Mouse (Mus musculus): ENCODE measurements around the gene Gm525. TPM values are rescaled to one million over a fixed set of nuclear protein-coding genes. Genes with fewer than 3 reads are reported as not detected.

Gm525 gene
- total and polyA plus RNA-seq, 3 experiments: 0.34 TPM; not detected in 2

GRCm38 (mm10) chr11:89098930-89099329 is 25.3 kb downstream of the Gm525 start:
- Histone ChIP-seq H3K9ac (ENCODE audit: insufficient read depth, low read depth) (no peak overlapping the region), H3K9me3 (replicated peaks; ENCODE audit: low read length) (peaks cover 25% of the 10 kb centered on the region), H3K27me3 (replicated peaks) (no peaks in the 10 kb centered on the region), H3K4me1 (ENCODE audit: control insufficient read depth in 1 of 2, insufficient read depth in 2 of 2) (peaks cover 8 to 55% of the 10 kb centered on the region in 2 experiments; a peak in 3 of 4 replicates), H3K4me3 (replicated peaks in 1 of 3; ENCODE audit: low read depth in 2 of 3, low read length in 2 of 3, poor library complexity in 1 of 3) (no peak overlapping the region), H3K36me3 (replicated peaks in 1 of 2; ENCODE audit: control insufficient read depth in 1 of 2, insufficient read depth in 1 of 2, low read length in 1 of 2) (no peaks in the 10 kb centered on the region), H3K27ac (ENCODE audit: insufficient read depth, low read depth) (no peak overlapping the region), H3K4me2 (ENCODE audit: insufficient read depth, low read depth, poor library complexity, severe bottlenecking) (no peak overlapping the region), H3K79me2 (replicated peaks; ENCODE audit: control insufficient read depth, extremely low read depth, insufficient read depth, poor library complexity, severe bottlenecking) (no peaks in the 10 kb centered on the region)
- no peak for DNase-seq (ENCODE audit: extremely low read depth)
- in situ Hi-C loops (cut with MboI; ENCODE audit: low pct_ligation_motif_present, low pct_unique_long_range_greater_than_20kb, low sequenced_read_pairs) (loop anchor here (5.0 kb wide), 1 partner anchor 203 kb away; the partner anchor contains the start of gene Nog), dilution Hi-C loops (cut with MboI; ENCODE audit: extremely low pct_ligation_motif_present, extremely low pct_unique_long_range_greater_than_20kb, low sequenced_read_pairs) (no loop called here)
- no peak for TF ChIP-seq CTCF (conservative IDR thresholded peaks at IDR 0.05 in 1 of 2, IDR thresholded peaks at IDR 0.05 in 1 of 2; ENCODE audit: low read depth in 2 of 2, low read length in 2 of 2)
- TF ChIP-seq GABPA (IDR thresholded peaks at IDR 0.05; ENCODE audit: insufficient replicate concordance, low read depth, low read length): no peak
- TF ChIP-seq KAT2A (IDR thresholded peaks at IDR 0.05; ENCODE audit: insufficient replicate concordance, low read length): no peak
- TF ChIP-seq E2F4 (IDR thresholded peaks at IDR 0.05; ENCODE audit: insufficient replicate concordance, low read depth, low read length): no peak
- TF ChIP-seq MAX (IDR thresholded peaks at IDR 0.05; ENCODE audit: low read length): no peak
- TF ChIP-seq SIN3A (IDR thresholded peaks at IDR 0.05; ENCODE audit: low read length): no peak

- H3K4me2 ChIP-seq (ENCODE audit: insufficient read depth, low read depth, poor library complexity, severe bottlenecking): peak overlapping the region; percentile 48
- no peak overlapping the region for H3K4me3 ChIP-seq (replicated peaks in 1 of 3; ENCODE audit: low read depth in 2 of 3, low read length in 2 of 3, poor library complexity in 1 of 3)
- no peak overlapping the region for H3K9ac ChIP-seq (ENCODE audit: insufficient read depth, low read depth)
- H3K27ac ChIP-seq (ENCODE audit: insufficient read depth, low read depth): no peak overlapping the region
- no peaks in the 10 kb centered on the region for H3K79me2 ChIP-seq (replicated peaks; ENCODE audit: control insufficient read depth, extremely low read depth, insufficient read depth, poor library complexity, severe bottlenecking)
- peaks cover 5 to 47% of the 10 kb centered on the region in 2 experiments; a peak in 3 of 4 replicates for H3K4me1 ChIP-seq (ENCODE audit: control insufficient read depth in 1 of 2, insufficient read depth in 2 of 2)
- peaks cover 14% of the 10 kb centered on the region for H3K9me3 ChIP-seq (replicated peaks; ENCODE audit: low read length)
- no peaks in the 10 kb centered on the region for H3K27me3 ChIP-seq (replicated peaks)
- DNase-seq (ENCODE audit: extremely low read depth): peak; percentile 80
- in situ Hi-C loops (cut with MboI; ENCODE audit: low pct_ligation_motif_present, low pct_unique_long_range_greater_than_20kb, low sequenced_read_pairs): loop anchor here (10.0 kb wide), 1 partner anchor 184 kb away; no protein-coding TSS in a partner anchor
- no peaks in the 10 kb centered on the region for H3K36me3 ChIP-seq (replicated peaks in 1 of 2; ENCODE audit: control insufficient read depth in 1 of 2, insufficient read depth in 1 of 2, low read length in 1 of 2)
- dilution Hi-C loops (cut with MboI; ENCODE audit: extremely low pct_ligation_motif_present, extremely low pct_unique_long_range_greater_than_20kb, low sequenced_read_pairs): no loop called here
- TF ChIP-seq NRF1 (IDR thresholded peaks at IDR 0.05; ENCODE audit: low read depth, low read length) (no peak), KAT2A (IDR thresholded peaks at IDR 0.05; ENCODE audit: insufficient replicate concordance, low read length) (no peak), POLR2AphosphoS2 (IDR thresholded peaks at IDR 0.05; ENCODE audit: low read depth, low read length) (no peak), POLR2A (IDR thresholded peaks at IDR 0.05; ENCODE audit: low read depth, low read length) (no peak), TCF12 (IDR thresholded peaks at IDR 0.05; ENCODE audit: low read depth, low read length) (no peak), SIN3A (IDR thresholded peaks at IDR 0.05; ENCODE audit: low read length) (no peak), ETS1 (conservative IDR thresholded peaks at IDR 0.05; ENCODE audit: low read depth, low read length) (peak; percentile 32; the same call in 1 of the 2 replicates), CHD1 (IDR thresholded peaks at IDR 0.05; ENCODE audit: low read depth, low read length) (no peak), ZC3H11A (IDR thresholded peaks at IDR 0.05; ENCODE audit: low read depth, low read length) (peak; percentile 48), NELFE (IDR thresholded peaks at IDR 0.05; ENCODE audit: low read depth, low read length) (no peak), MAX (IDR thresholded peaks at IDR 0.05; ENCODE audit: low read length) (peak; percentile 74; the same call in 1 of the 2 replicates), E2F4 (IDR thresholded peaks at IDR 0.05; ENCODE audit: insufficient replicate concordance, low read depth, low read length) (no peak), JUND (conservative IDR thresholded peaks at IDR 0.05; ENCODE audit: low read depth, low read length) (no peak), MYC (IDR thresholded peaks at IDR 0.05; ENCODE audit: low read depth, low read length) (peak; percentile 54; the same call in 1 of the 2 replicates), MAFK (IDR thresholded peaks at IDR 0.05; ENCODE audit: insufficient replicate concordance, low read length) (no peak), JUN (IDR thresholded peaks at IDR 0.05; ENCODE audit: insufficient read depth, low read depth, low read length) (no peak), SMC3 (IDR thresholded peaks at IDR 0.05; ENCODE audit: low read depth, low read length) (peak; percentile 91), ZKSCAN1 (IDR thresholded peaks at IDR 0.05; ENCODE audit: borderline replicate concordance, low read depth, low read length) (no peak), CHD2 (IDR thresholded peaks at IDR 0.05; ENCODE audit: low read length) (no peak), IRF4 (IDR thresholded peaks at IDR 0.05; ENCODE audit: low read depth, low read length) (peak; percentile 59; the same call in 1 of the 2 replicates), RCOR1 (conservative IDR thresholded peaks at IDR 0.05; ENCODE audit: low read depth, low read length) (no peak), MXI1 (IDR thresholded peaks at IDR 0.05; ENCODE audit: low read depth, low read length) (peak; percentile 62; the same call in 1 of the 2 replicates), ZNF384 (IDR thresholded peaks at IDR 0.05; ENCODE audit: low read depth, low read length) (no peak), EP300 (IDR thresholded peaks at IDR 0.05; ENCODE audit: low read length) (no peak), CTCF (conservative IDR thresholded peaks at IDR 0.05 in 1 of 2, IDR thresholded peaks at IDR 0.05 in 1 of 2; ENCODE audit: low read depth in 2 of 2, low read length in 2 of 2) (peak; percentile 85 to 98), USF1 (IDR thresholded peaks at IDR 0.05; ENCODE audit: low read depth, low read length) (peak; percentile 47; the same call in 1 of the 2 replicates), BHLHE40 (IDR thresholded peaks at IDR 0.05; ENCODE audit: low read depth, low read length) (peak; percentile 95), MAZ (IDR thresholded peaks at IDR 0.05; ENCODE audit: low read depth, low read length) (no peak), ELF1 (IDR thresholded peaks at IDR 0.05; ENCODE audit: low read depth, low read length) (peak; percentile 44; the same call in 1 of the 2 replicates), USF2 (conservative IDR thresholded peaks at IDR 0.05; ENCODE audit: low read depth, low read length) (peak; percentile 29; the same call in 1 of the 2 replicates), GABPA (IDR thresholded peaks at IDR 0.05; ENCODE audit: insufficient replicate concordance, low read depth, low read length) (no peak)
These were observed 26.8 kb downstream of the Gm525 start for GRCm38 (mm10) chr11:89100403-89100802.

Measured in CH12.LX (cell line).